ENCODE assay signal across 8 mouse cellular contexts in genomic region chr1:60565931-60566630, GRCm38 (mm10). TPM values are rescaled to one million over a fixed set of nuclear protein-coding genes. Genes with fewer than 3 reads are reported as not detected.
DNase-seq lines count a peak whose midpoint lies in the region; ATAC-seq lines count a peak whose summit lies in the region.

No protein-coding gene starts in this region.

- H3K36me3 ChIP-seq in erythroblast, embryonic 14.5 days (ENCODE audit: control insufficient read depth) = no peaks in the 10 kb centered on the region; the same call in 1 of the 2 replicates
- peaks cover 11% of the 10 kb centered on the region; the same call in 1 of the 2 replicates for H3K36me3 ChIP-seq in embryonic facial prominence, embryonic 15.5 days
- H3K36me3 ChIP-seq in hindbrain, embryonic 12.5 days = peaks cover 9% of the 10 kb centered on the region; the same call in 1 of the 2 replicates
- H3K36me3 ChIP-seq in stomach, embryonic 14.5 days (ENCODE audit: control insufficient read depth, insufficient read depth, low read length) = no peaks in the 10 kb centered on the region

- ATAC-seq in erythroblast, adult 5-6 weeks (replicated peaks; ENCODE audit: low FRiP score, poor library complexity, severe bottlenecking) = no peak
- peak; percentile 58 for ATAC-seq in embryonic facial prominence, embryonic 15.5 days (ENCODE audit: insufficient number of reproducible peaks, low FRiP score, low TSS enrichment, low read depth)
- ATAC-seq in hindbrain, embryonic 12.5 days (ENCODE audit: low FRiP score) = peak; percentile 78
- peak; percentile 43; the same call in 1 of the 2 replicates for ATAC-seq in stomach, embryonic 14.5 days (ENCODE audit: insufficient number of reproducible peaks, insufficient read depth, low FRiP score, low read depth)

- under 1% methylated on average over 55 of the region's 56 CpGs for WGBS in embryonic facial prominence, embryonic 15.5 days
- under 1% methylated on average over 52 of the region's 56 CpGs for WGBS in hindbrain, embryonic 12.5 days
- under 1% methylated on average over 47 of the region's 56 CpGs for WGBS in stomach, embryonic 14.5 days

- no peaks in the 10 kb centered on the region for H3K9me3 ChIP-seq in erythroblast, embryonic 14.5 days (ENCODE audit: control insufficient read depth, low read length)
- H3K9me3 ChIP-seq in embryonic facial prominence, embryonic 15.5 days (replicated peaks) = 0 out of 2 replicates have a peak, but pooled peaks cover 5% of the 10 kb centered on the region
- H3K9me3 ChIP-seq in hindbrain, embryonic 12.5 days (replicated peaks) = no peaks in the 10 kb centered on the region; the same call in 1 of the 2 replicates
- 0 out of 2 replicates have a peak, but pooled peaks cover 2% of the 10 kb centered on the region for H3K9me3 ChIP-seq in stomach, embryonic 14.5 days (ENCODE audit: control insufficient read depth, low read depth, low read length)

- H3K27me3 ChIP-seq in erythroblast, embryonic 14.5 days (ENCODE audit: control insufficient read depth) = peaks cover 54% of the 10 kb centered on the region
- H3K27me3 ChIP-seq in embryonic facial prominence, embryonic 15.5 days = no peaks in the 10 kb centered on the region
- H3K27me3 ChIP-seq in hindbrain, embryonic 12.5 days = no peaks in the 10 kb centered on the region
- H3K27me3 ChIP-seq in stomach, embryonic 14.5 days (ENCODE audit: control insufficient read depth, insufficient read depth, low read length) = no peaks in the 10 kb centered on the region

- peak overlapping the region; percentile 98 for H3K9ac ChIP-seq in embryonic facial prominence, embryonic 15.5 days
- peak overlapping the region; percentile 94 for H3K9ac ChIP-seq in hindbrain, embryonic 12.5 days
- peak overlapping the region; percentile 96 for H3K9ac ChIP-seq in stomach, embryonic 14.5 days (replicated peaks; ENCODE audit: low read depth, low read length)

- peak overlapping the region; percentile 63 for H3K4me3 ChIP-seq in erythroblast, embryonic 14.5 days (replicated peaks)
- peak overlapping the region; percentile 96 for H3K4me3 ChIP-seq in embryonic facial prominence, embryonic 15.5 days (replicated peaks)
- H3K4me3 ChIP-seq in hindbrain, embryonic 12.5 days = peak overlapping the region; percentile 96
- H3K4me3 ChIP-seq in stomach, embryonic 14.5 days (ENCODE audit: low read depth, low read length) = peak overlapping the region; percentile 94

- peak; percentile 7 to 18 for DNase-seq in CD8-positive naive resting alpha-beta T cell, adult 2 months (ENCODE audit: low read depth in 2 of 2, low spot score in 2 of 2)
- peak; percentile 3 to 30 for DNase-seq in left cerebral cortex, adult 9 months (ENCODE audit: low spot score in 2 of 2)
- DNase-seq in mesoderm, embryonic 11.5 days (ENCODE audit: low read depth, low spot score) = peak; percentile 22

- peak overlapping the region; percentile 72 for H3K4me2 ChIP-seq in embryonic facial prominence, embryonic 15.5 days (replicated peaks)
- peak overlapping the region; percentile 76 for H3K4me2 ChIP-seq in hindbrain, embryonic 12.5 days (replicated peaks)
- peak overlapping the region; percentile 79 for H3K4me2 ChIP-seq in stomach, embryonic 14.5 days (replicated peaks; ENCODE audit: low read depth, low read length)

- H3K27ac ChIP-seq in embryonic facial prominence, embryonic 15.5 days (replicated peaks) = peak overlapping the region; percentile 96
- H3K27ac ChIP-seq in hindbrain, embryonic 12.5 days = peak overlapping the region; percentile 98
- H3K27ac ChIP-seq in stomach, embryonic 14.5 days (ENCODE audit: low read length) = peak overlapping the region; percentile 94

- peaks cover 7% of the 10 kb centered on the region for H3K4me1 ChIP-seq in erythroblast, embryonic 14.5 days (ENCODE audit: control insufficient read depth)
- peaks cover 12% of the 10 kb centered on the region; the same call in 1 of the 2 replicates for H3K4me1 ChIP-seq in embryonic facial prominence, embryonic 15.5 days
- H3K4me1 ChIP-seq in hindbrain, embryonic 12.5 days = peaks cover 10% of the 10 kb centered on the region
- peaks cover 3% of the 10 kb centered on the region; the same call in 1 of the 2 replicates for H3K4me1 ChIP-seq in stomach, embryonic 14.5 days (ENCODE audit: control insufficient read depth, insufficient read depth, low read length)

RNA-seq across cellular contexts. Expression of gene Raph1, which starts 0.8 kb away (rescaled TPM):
- under 0.01 and 0.13 TPM in 2 replicates for polyA plus RNA-seq in erythroblast, embryonic 14.5 days (2012)
- total RNA-seq in erythroblast, adult 5-6 weeks (2015; ENCODE audit: low replicate concordance) = 9.4 and 16.7 TPM in 2 replicates
- 1.3 and 2.6 TPM in 2 replicates for total RNA-seq in erythroblast, adult 5-6 weeks (2017; ENCODE audit: low replicate concordance)
- polyA plus RNA-seq in embryonic facial prominence, embryonic 15.5 days (2015; fragmentation: Nextera tagmentation; extraction: Ambion mirVana) = 25.5 and 28.8 TPM in 2 replicates
- 27.8 and 29.1 TPM in 2 replicates for polyA plus RNA-seq in hindbrain, embryonic 12.5 days (2016; fragmentation: Nextera tagmentation; extraction: Ambion mirVana)
- polyA plus RNA-seq in stomach, embryonic 14.5 days (2014; fragmentation: Nextera tagmentation; extraction: Ambion mirVana) = 38.1 and 38.6 TPM in 2 replicates

Comparison
In these comparisons a context has a peak if more than half of its experiments do, and no peak if none do; other contexts are left out.
1. RNA of gene Raph1, which starts 0.8 kb away (polyA plus RNA-seq): 38.1 to 38.6 TPM in stomach, embryonic 14.5 days, 27.8 to 29.1 TPM in hindbrain, embryonic 12.5 days and 25.5 to 28.8 TPM in embryonic facial prominence, embryonic 15.5 days; under 0.01 to 0.13 TPM in erythroblast, embryonic 14.5 days; every median in the first group is over 10 times any median in the second.
2. Peak in every context shown above with its lines, with median percentiles within 50 percentile points of each other: H3K4me3 ChIP-seq, DNase-seq, H3K27ac ChIP-seq, H3K4me2 ChIP-seq and H3K9ac ChIP-seq.